Mouse (Mus musculus) liver, embryonic 11.5 days (tissue): Measurements from ENCODE around the gene Gm14434. TPM values are rescaled to one million over a fixed set of nuclear protein-coding genes. Genes with fewer than 3 reads are reported as not detected.
"Not testable (repeated sequence)": the region's sequence is repeated elsewhere in the genome, so short reads cannot be mapped to it uniquely, and the experiment has no call there.

Experiments
- ATAC-seq: fragments of 200-750 bp; cut with Nextera tagmentation; replicated peaks from 2 replicates; pipeline ENCODE4 v1.8.0; 2017; ENCODE audit warnings: moderate number of reproducible peaks, mild to moderate bottlenecking, moderate TSS enrichment, moderate library complexity; ENCODE audit not compliant: low FRiP score
- DNase-seq: peaks from one replicate; pipeline ENCODE4 v3.0.0-alpha.2; 2017; ENCODE audit warnings: low spot score
- H3K27ac ChIP-seq: fragments of 300-500 bp; sonication (generic); 2 replicates; pipeline ENCODE4 v1.5.1; 2014; ENCODE audit warnings: mild to moderate bottlenecking, low read depth, low read length, control low read depth
- H3K27me3 ChIP-seq: fragments of 300-500 bp; sonication (generic); replicated peaks from 2 replicates; pipeline ENCODE4 v1.6.1; 2014; ENCODE audit warnings: low read length, mixed read lengths; ENCODE audit not compliant: control insufficient read depth, insufficient read depth
- H3K36me3 ChIP-seq: fragments of 300-500 bp; sonication (generic); 2 replicates; pipeline ENCODE4 v1.6.1; 2014; ENCODE audit warnings: mild to moderate bottlenecking, low read length, moderate library complexity, mixed read lengths; ENCODE audit not compliant: control insufficient read depth, insufficient read depth
- H3K4me1 ChIP-seq: fragments of 300-500 bp; sonication (generic); replicated peaks from 2 replicates; pipeline ENCODE4 v1.6.1; 2014; ENCODE audit warnings: low read length, mixed read lengths; ENCODE audit not compliant: control insufficient read depth, insufficient read depth
- H3K4me2 ChIP-seq: fragments of 300-500 bp; sonication (generic); 2 replicates; pipeline ENCODE4 v1.6.1; 2014; ENCODE audit warnings: mild to moderate bottlenecking, control low read depth, moderate library complexity
- H3K4me3 ChIP-seq: fragments of 300-500 bp; sonication (generic); 2 replicates; pipeline ENCODE4 v1.5.1; 2014; ENCODE audit warnings: low read depth, low read length, control low read depth
- H3K9ac ChIP-seq: fragments of 300-500 bp; sonication (generic); 2 replicates; pipeline ENCODE4 v1.6.1; 2014; ENCODE audit warnings: low read depth, low read length, control low read depth
- H3K9me3 ChIP-seq: fragments of 300-500 bp; sonication (generic); 2 replicates; pipeline ENCODE4 v1.6.1; 2016; ENCODE audit warnings: low read length, inconsistent platforms, mixed read lengths; ENCODE audit not compliant: control insufficient read depth
- WGBS: fragments of 180-500 bp; shearing (Covaris S2); extraction: QIAGEN DNeasy Blood & Tissue Kit; methylation state at CpG from one replicate; pipeline ENCODE4 v1.1.7; 2014; 5-methylcytosine and 5-hydroxymethylcytosine counted together
- polyA plus RNA-seq: library from polyadenylated mRNA; unstranded; fragments of >200 nt; fragmentation: Nextera tagmentation; extraction: Ambion mirVana; gene quantifications from 2 replicates; pipeline ENCODE4 v1.2.1, GENCODE M21; 2014

Gm14434 gene
- 1.7 and 2.4 TPM in 2 replicates for polyA plus RNA-seq

GRCm38 (mm10) chr2:176486683-176487082, at the start of gene Gm14434:
Gm14434 (minus strand) TSS chr2:176486783.
- ATAC-seq, DNase-seq, H3K36me3 ChIP-seq, H3K9me3 ChIP-seq, H3K27me3 ChIP-seq, H3K27ac ChIP-seq, H3K9ac ChIP-seq, H3K4me2 ChIP-seq, H3K4me3 ChIP-seq, H3K4me1 ChIP-seq: not testable (repeated sequence)
- no CpG with 5 or more reads among the region's 4 CpGs for WGBS

GRCm38 (mm10) chr2:176520756-176521155, 34.2 kb upstream of the Gm14434 start, which contains the start of gene Zfp967:
Zfp967 (plus strand) TSS chr2:176521056.
- no CpG with 5 or more reads among the region's 9 CpGs for WGBS
- not testable (repeated sequence) for H3K4me3 ChIP-seq, H3K27ac ChIP-seq, H3K9ac ChIP-seq, H3K9me3 ChIP-seq, H3K27me3 ChIP-seq, H3K4me2 ChIP-seq, H3K4me1 ChIP-seq, ATAC-seq, DNase-seq, H3K36me3 ChIP-seq

GRCm38 (mm10) chr2:176423294-176423693, 63.3 kb downstream of the Gm14434 start, which contains the start of gene Gm14435:
Gm14435 (plus strand) TSS chr2:176423594.
- WGBS = no CpG with 5 or more reads among the region's 6 CpGs
- not testable (repeated sequence) for H3K4me2 ChIP-seq, H3K27me3 ChIP-seq, H3K9ac ChIP-seq, H3K36me3 ChIP-seq, ATAC-seq, H3K9me3 ChIP-seq, H3K4me3 ChIP-seq, H3K4me1 ChIP-seq, DNase-seq, H3K27ac ChIP-seq

Other genes with a start within 250 kb of the Gm14434 start
- not detected in 2 replicates for gene Gm11009, start 167.3 kb downstream of the Gm14434 start, polyA plus RNA-seq
- 8.3 and 11.5 TPM in 2 replicates for gene Gm14435, start 63.2 kb downstream of the Gm14434 start, polyA plus RNA-seq
- gene Zfp967, start 34.3 kb upstream of the Gm14434 start, polyA plus RNA-seq = not detected in 2 replicates
- gene Gm14308, start 149.6 kb upstream of the Gm14434 start, polyA plus RNA-seq = 11.8 and 11.9 TPM in 2 replicates
- 7.5 and 8.6 TPM in 2 replicates for gene Zfp973, start 183.7 kb upstream of the Gm14434 start, polyA plus RNA-seq
- gene Gm14305, start 221.5 kb upstream of the Gm14434 start, polyA plus RNA-seq = 14.6 and 16.4 TPM in 2 replicates